Mouse (Mus musculus): ENCODE measurements around the gene Srpk1. TPM values are rescaled to one million over a fixed set of nuclear protein-coding genes. Genes with fewer than 3 reads are reported as not detected.
A peak's percentile ranks its signal among the peaks of the same experiment; 100 is the strongest.

Srpk1 gene
- polyA plus RNA-seq, 1 experiment = 68.5 TPM

DNA sequence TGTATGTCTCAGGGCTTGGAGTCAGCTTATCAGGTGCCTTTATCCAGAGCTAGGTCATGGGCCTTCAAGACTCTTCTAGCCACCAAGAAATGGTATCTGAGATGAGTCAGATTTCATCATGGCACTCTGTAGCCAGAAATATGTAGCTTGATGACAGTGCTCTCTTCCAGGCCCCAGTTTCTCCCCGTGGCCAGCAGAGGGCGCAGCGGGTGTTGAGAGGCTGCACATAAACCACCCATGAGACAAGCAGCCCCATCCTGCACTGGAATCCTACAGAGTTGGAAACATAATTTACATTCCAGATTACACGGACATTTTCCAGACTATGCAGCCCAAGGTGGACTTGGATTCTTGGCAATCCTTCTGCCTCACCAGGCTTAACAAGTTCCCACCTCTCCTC lies 29.5 kb downstream of the Srpk1 start:
- Histone ChIP-seq H3K27ac (ENCODE audit: insufficient read depth, low read length) (no peak overlapping the region), H3K4me1 (ENCODE audit: control insufficient read depth, insufficient read depth, low read length) (no peaks in the 10 kb centered on the region), H3K4me3 (ENCODE audit: insufficient read depth, low read length) (no peak overlapping the region)
- peak; percentile 69 for TF ChIP-seq CTCF (IDR thresholded peaks at IDR 0.05; ENCODE audit: extremely low read depth, insufficient read depth, low read length)
- TF ChIP-seq POLR2A (IDR thresholded peaks at IDR 0.05; ENCODE audit: extremely low read depth, insufficient read depth, low read length) = no peak

DNA sequence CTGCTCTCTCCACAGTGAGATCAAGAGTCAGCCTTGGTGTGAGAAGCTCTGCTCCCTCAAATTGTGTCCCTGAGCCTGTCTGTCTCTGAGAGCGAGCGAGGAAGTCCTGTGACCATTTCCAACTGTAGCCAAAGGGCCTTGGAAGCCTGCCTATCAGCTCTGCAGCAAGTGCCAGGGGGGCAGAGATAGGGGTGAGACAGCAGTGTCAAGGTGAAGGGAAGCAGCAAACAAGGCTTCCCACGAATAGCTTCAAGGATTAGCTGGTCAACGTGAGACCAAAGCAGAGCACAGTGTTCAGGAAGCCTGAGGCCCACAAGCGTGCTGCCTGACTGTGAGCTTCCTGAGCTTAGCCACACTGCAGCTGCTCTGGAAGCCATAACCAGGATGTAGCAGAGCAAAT lies 31.0 kb downstream of the Srpk1 start:
- Histone ChIP-seq H3K4me1 (ENCODE audit: control insufficient read depth, insufficient read depth, low read length) (no peaks in the 10 kb centered on the region), H3K4me3 (ENCODE audit: insufficient read depth, low read length) (no peak overlapping the region), H3K27ac (ENCODE audit: insufficient read depth, low read length) (no peak overlapping the region)
- no peak for TF ChIP-seq CTCF (IDR thresholded peaks at IDR 0.05; ENCODE audit: extremely low read depth, insufficient read depth, low read length)
- TF ChIP-seq POLR2A (IDR thresholded peaks at IDR 0.05; ENCODE audit: extremely low read depth, insufficient read depth, low read length) = no peak

DNA sequence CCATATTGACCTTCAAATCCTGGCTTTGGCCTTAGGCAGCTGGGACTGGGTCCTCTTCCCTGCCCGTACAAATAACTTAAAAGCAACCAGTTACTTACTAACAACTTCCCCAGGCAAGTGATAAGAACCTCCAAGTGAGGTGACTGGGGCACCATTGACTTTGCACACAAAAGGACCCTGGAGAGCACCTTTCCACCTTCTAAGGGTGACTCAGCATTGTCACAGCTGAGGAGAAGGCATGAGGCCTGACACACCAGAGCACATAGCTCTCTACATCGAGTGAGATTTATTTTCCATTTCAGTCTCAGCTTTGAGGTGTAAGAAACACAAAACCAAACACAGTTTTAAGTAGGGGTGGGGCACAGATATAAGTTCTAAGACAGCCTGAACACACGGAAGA lies 31.9 kb downstream of the Srpk1 start:
- no peak for TF ChIP-seq CTCF (IDR thresholded peaks at IDR 0.05; ENCODE audit: extremely low read depth, insufficient read depth, low read length)
- TF ChIP-seq POLR2A (IDR thresholded peaks at IDR 0.05; ENCODE audit: extremely low read depth, insufficient read depth, low read length) = no peak
- H3K27ac ChIP-seq (ENCODE audit: insufficient read depth, low read length) = no peak overlapping the region

DNA sequence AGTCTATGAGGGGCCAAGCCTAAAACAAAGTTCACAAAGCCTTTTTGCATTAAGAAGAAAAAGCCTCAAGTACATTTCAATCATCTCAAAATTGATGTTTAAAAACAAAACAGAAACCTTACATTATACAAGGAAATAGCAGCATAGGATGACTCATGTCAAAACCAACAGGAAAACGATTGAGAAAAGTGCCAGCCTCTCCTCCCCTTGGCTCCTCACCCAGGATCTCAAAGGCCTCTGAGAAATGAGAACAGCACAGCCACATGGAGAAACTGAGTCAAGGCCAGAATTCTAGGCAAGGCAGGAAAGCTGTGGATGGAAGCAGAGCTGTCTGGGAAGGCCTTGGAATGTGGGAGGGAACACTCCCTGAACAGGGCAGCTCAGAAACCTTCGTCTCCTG lies 33.9 kb downstream of the Srpk1 start:
- TF ChIP-seq POLR2A (IDR thresholded peaks at IDR 0.05; ENCODE audit: extremely low read depth, insufficient read depth, low read length) (no peak), CTCF (IDR thresholded peaks at IDR 0.05; ENCODE audit: extremely low read depth, insufficient read depth, low read length) (no peak)
- Histone ChIP-seq H3K4me1 (ENCODE audit: control insufficient read depth, insufficient read depth, low read length) (no peaks in the 10 kb centered on the region), H3K4me3 (ENCODE audit: insufficient read depth, low read length) (no peak overlapping the region), H3K27ac (ENCODE audit: insufficient read depth, low read length) (no peak overlapping the region)

More for the DNA sequence above, 31.9 kb downstream of the Srpk1 start:
- no peaks in the 10 kb centered on the region for H3K4me1 ChIP-seq (ENCODE audit: control insufficient read depth, insufficient read depth, low read length)
- no peak overlapping the region for H3K4me3 ChIP-seq (ENCODE audit: insufficient read depth, low read length)

DNA sequence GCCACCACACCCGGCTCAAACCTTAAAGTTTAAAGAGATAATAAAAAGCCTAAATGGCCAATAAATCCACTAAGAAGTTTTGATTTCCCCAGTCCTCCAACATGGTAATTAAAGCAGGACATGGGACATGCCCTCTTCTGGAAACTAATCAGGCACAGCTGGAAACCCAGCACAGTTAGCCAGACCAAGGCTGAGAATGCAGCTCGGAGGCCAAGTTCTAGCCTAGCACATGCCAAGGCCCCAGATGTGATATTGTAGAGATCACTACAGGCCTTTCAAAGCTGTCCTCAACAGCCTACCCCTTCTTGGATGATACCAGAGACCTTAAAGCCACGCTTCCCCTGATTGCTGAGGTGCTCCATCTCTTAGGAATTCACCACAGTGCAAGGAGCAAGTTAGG lies 36.0 kb downstream of the Srpk1 start:
- TF ChIP-seq CTCF (IDR thresholded peaks at IDR 0.05; ENCODE audit: extremely low read depth, insufficient read depth, low read length) (no peak), POLR2A (IDR thresholded peaks at IDR 0.05; ENCODE audit: extremely low read depth, insufficient read depth, low read length) (no peak)
- Histone ChIP-seq H3K4me1 (ENCODE audit: control insufficient read depth, insufficient read depth, low read length) (no peaks in the 10 kb centered on the region), H3K4me3 (ENCODE audit: insufficient read depth, low read length) (no peak overlapping the region), H3K27ac (ENCODE audit: insufficient read depth, low read length) (no peak overlapping the region)

DNA sequence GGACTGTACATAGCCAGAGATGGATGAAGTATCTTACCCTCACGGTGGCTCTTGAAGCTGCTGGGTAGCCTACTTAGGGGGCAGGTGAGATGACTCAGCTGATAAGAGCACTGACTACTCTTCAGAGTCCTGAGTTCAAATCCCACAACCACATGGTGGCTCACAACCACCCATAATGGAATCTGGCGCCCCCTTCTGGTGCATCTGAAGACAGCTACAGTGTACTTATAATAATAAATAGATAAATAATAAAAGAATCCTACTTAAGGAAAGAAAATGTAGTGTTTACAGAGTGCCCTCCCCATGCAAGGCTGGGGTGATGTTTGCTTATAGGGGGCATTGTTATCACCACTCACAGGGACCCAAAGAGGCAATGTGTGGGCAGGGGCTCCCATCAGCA lies 41.5 kb downstream of the Srpk1 start:
- H3K4me1 ChIP-seq (ENCODE audit: control insufficient read depth, insufficient read depth, low read length) = no peaks in the 10 kb centered on the region; the same call in 1 of the 2 replicates
- no peak overlapping the region for H3K4me3 ChIP-seq (ENCODE audit: insufficient read depth, low read length)
- H3K27ac ChIP-seq (ENCODE audit: insufficient read depth, low read length) = no peak overlapping the region
- TF ChIP-seq POLR2A (IDR thresholded peaks at IDR 0.05; ENCODE audit: extremely low read depth, insufficient read depth, low read length) = no peak
- no peak for TF ChIP-seq CTCF (IDR thresholded peaks at IDR 0.05; ENCODE audit: extremely low read depth, insufficient read depth, low read length)

DNA sequence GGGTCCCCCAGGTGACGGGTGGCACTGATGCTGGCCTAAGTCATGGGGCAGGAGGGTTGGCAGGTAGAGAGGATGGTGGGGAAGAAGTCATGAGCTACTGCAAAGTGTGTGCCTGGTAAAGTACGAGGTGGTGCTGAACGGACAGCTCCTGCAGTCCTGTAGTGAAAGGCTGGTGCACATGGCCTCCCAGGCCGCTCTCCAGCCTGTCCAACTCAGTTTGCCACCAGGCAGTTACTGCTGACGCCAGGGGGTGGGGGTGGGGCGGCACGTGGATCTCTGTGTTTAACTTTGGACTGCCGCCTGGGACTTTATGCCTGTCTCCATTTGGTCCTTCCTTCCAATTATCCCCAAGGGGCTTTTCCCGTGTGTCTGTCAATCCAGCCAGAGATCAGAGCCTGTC lies 42.1 kb downstream of the Srpk1 start:
- Histone ChIP-seq H3K4me1 (ENCODE audit: control insufficient read depth, insufficient read depth, low read length) (no peaks in the 10 kb centered on the region; the same call in 1 of the 2 replicates), H3K4me3 (ENCODE audit: insufficient read depth, low read length) (no peak overlapping the region), H3K27ac (ENCODE audit: insufficient read depth, low read length) (no peak overlapping the region)
- TF ChIP-seq POLR2A (IDR thresholded peaks at IDR 0.05; ENCODE audit: extremely low read depth, insufficient read depth, low read length) (no peak), CTCF (IDR thresholded peaks at IDR 0.05; ENCODE audit: extremely low read depth, insufficient read depth, low read length) (no peak)

DNA sequence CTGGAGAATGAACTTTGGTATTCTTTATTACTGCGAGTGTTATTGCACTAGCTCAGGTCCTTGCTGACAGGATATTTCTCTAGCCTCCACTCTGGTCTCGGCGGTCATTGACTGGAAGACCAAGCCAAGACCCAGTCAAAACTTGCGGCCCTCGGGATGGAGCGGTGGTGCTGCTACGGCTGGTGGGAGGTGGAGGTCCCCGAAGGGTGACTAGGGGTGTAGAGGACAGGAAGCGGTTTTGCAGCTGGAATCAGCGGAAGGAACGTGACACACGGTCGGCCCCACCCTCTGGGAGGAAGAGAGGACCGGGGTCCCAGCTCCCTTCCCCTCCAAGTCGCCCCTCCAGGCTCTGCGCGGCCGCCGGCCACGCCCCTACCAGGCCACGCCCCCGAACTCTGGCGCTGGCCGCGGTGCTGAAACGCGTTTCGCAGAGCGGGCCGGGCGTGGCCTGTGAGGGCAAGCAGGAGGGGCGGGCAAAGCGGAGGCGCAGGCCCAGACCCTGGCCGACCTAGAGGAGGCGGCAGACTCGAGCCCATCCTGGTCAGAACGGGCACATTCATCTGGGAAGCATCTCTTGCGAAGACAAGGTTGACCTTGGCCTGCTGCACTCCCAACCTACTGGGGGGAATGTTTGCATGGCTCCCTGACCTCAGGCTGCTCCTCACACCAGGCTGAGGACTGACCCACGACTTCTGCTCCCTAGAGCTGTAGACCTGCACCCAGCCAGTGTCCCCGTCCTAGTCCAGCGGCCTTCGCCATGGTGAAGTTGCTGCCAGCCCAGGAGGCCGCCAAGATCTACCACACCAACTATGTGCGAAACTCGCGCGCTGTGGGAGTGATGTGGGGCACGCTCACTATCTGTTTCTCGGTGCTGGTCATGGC lies 47.0 kb downstream of the Srpk1 start, which contains the start of gene Lhfpl5:
Lhfpl5 (plus strand) TSS at position 398 of the 882 bp plus-strand sequence.
- Histone ChIP-seq H3K4me1 (ENCODE audit: control insufficient read depth, insufficient read depth, low read length) (no peaks in the 10 kb centered on the region; the same call in 1 of the 2 replicates), H3K4me3 (ENCODE audit: insufficient read depth, low read length) (peak within 1 kb of the TSS; percentile 37), H3K27ac (ENCODE audit: insufficient read depth, low read length) (no peak within 1 kb of the TSS)
- TF ChIP-seq CTCF (IDR thresholded peaks at IDR 0.05; ENCODE audit: extremely low read depth, insufficient read depth, low read length) = no peak
- TF ChIP-seq POLR2A (IDR thresholded peaks at IDR 0.05; ENCODE audit: extremely low read depth, insufficient read depth, low read length) = no peak

DNA sequence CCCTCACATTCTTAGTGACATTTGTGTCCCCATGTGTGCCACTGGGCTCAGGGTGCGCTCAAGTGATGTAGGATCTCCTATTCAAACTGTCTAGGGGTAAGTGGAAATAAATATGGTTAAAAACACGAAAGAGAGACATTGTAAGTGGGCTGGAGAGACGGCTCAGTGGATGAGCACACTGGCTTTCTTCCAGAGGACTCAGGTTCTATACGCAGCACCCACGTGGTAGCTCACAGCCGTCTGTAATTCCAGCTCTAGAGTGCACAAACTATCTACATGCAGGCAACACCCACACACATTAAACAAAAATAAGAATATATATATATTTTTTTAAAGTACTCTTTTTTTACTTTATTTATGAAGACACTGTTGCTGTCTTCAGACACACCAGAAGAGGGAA lies 49.6 kb downstream of the Srpk1 start:
- no peaks in the 10 kb centered on the region; the same call in 1 of the 2 replicates for H3K4me1 ChIP-seq (ENCODE audit: control insufficient read depth, insufficient read depth, low read length)
- H3K27ac ChIP-seq (ENCODE audit: insufficient read depth, low read length) = no peak overlapping the region
- H3K4me3 ChIP-seq (ENCODE audit: insufficient read depth, low read length) = no peak overlapping the region
- TF ChIP-seq CTCF (IDR thresholded peaks at IDR 0.05; ENCODE audit: extremely low read depth, insufficient read depth, low read length) = no peak
- TF ChIP-seq POLR2A (IDR thresholded peaks at IDR 0.05; ENCODE audit: extremely low read depth, insufficient read depth, low read length) = no peak

DNA sequence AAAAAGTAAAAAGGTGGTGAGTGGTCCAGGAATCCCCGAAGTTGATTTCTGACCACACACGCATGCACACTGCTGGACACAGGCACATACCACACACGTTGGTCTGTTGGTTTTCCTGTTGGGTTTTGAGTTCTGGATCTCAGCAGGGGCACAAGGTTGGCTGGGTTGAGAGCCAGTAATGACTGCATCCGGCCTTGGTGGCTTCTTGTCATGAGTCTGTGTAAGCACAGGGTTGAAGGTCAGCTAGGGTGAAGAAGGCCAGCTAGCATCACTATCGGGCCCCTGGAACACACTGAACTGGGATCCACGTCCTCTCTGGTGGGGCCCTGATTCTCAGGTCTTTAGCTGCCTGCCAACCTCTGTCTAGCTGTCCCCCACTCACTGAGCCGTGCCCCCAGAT lies 50.0 kb downstream of the Srpk1 start:
- no peak overlapping the region for H3K27ac ChIP-seq (ENCODE audit: insufficient read depth, low read length)
- H3K4me1 ChIP-seq (ENCODE audit: control insufficient read depth, insufficient read depth, low read length) = no peaks in the 10 kb centered on the region; the same call in 1 of the 2 replicates
- no peak overlapping the region for H3K4me3 ChIP-seq (ENCODE audit: insufficient read depth, low read length)
- no peak for TF ChIP-seq POLR2A (IDR thresholded peaks at IDR 0.05; ENCODE audit: extremely low read depth, insufficient read depth, low read length)
- TF ChIP-seq CTCF (IDR thresholded peaks at IDR 0.05; ENCODE audit: extremely low read depth, insufficient read depth, low read length) = no peak

All from cortical plate, adult 2 months (tissue).